Mouse (Mus musculus) kidney, adult 11 months (tissue): Measurements from ENCODE around the gene Gm21887.
"Not testable (repeated sequence)": the region's sequence is repeated elsewhere in the genome, so short reads cannot be mapped to it uniquely, and the experiment has no call there.

Experiments used
- DNase-seq: peaks from one replicate; pipeline ENCODE4 v3.0.0; 2022

The Gm21887 gene

DNA sequence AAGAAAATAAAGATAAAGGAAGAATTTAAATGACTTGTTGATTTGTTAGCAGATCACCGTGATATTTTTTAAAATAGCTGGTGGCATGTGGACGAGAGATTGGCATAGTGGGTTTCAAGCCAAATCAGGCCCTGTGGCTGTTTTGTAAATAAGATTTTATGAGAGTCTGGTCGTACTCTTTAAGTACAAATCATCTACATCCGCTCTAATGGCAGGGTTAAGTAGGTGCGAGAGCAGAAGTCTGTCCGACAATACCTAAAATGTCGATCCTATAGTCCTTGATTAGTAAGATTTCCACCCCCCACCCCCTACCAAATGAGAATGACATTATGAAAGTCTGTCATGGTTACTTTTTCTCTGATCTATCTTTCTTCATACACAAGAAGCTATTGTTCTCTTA, 25.1 kb upstream of the Gm21887 start:
- not testable (repeated sequence) for DNase-seq

DNA sequence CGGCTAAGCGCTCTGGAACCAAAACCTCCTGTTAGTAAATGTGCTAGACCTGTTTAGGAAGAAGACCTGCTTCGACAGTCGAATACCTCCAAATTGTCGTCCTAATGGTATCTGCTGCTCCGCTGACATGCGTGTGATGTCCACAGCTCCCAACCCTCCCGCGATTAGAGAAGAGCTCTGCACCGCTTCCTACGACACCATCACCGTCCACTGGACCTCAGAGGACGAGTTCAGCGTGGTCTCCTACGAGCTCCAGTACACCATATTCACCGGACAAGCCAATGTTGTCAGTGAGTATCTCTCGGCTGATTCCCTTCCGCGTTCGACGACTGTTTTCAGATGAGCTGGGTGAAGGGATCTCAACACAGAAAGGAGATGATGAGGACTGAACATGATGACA, 24.6 kb upstream of the Gm21887 start:
- not testable (repeated sequence) for DNase-seq

DNA sequence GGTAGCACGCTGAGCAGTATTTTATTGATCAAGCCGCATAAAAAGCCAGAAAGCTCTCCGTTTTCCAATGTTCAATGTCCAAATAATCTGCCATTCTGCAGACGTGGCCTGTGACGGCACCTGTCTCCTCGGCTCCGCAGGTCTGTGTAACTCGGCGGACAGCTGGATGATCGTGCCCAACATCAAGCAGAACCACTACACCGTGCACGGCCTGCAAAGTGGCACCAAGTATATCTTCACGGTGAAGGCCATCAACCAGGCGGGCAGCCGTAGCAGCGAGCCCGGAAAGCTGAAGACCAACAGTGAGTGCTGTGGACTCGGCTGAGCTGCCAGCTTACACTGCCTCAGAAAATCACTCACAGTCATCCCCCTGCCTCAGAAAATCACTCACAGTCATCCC, 23.7 kb upstream of the Gm21887 start:
- DNase-seq, result not testable (repeated sequence)

DNA sequence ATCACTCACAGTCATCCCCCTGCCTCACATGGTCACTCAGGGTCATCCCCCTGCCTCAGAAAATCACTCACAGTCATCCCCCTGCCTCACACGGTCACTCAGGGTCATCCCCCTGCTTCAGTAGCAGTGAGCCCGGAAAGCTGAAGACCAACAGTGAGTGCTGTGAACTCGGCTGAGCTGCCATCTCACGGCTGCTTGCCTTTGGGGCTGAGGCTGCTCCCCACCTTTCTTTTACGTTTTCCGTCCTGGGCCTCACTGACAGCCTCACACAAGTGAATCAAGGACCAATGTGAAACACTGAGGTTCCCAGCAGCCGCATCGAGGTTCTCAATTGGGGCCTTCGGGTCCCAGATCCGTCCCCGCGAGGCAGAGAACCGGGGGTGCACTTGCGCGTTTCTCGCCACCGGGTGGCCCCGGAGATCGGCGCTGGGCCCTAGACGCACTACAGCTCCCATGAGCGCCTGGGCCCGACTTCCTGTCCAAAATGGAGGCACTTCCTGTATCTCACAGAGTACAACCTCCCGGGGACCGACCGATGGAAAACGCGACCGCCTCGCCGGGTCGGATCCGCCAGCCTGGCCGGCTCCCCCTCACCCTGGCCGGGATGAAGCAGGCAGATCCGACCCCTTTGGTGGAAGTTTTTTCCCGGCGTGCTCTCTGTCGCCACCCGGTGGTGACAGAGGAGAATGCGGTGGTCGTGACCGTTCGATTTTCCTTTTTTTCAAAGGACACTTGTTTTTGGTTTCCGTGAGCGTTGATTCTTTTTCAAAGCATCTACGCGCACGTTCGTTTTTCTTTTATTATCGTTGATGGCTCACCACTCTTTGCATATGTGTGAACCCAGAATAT, 22.7 kb upstream of the Gm21887 start:
- peak; percentile 88 for DNase-seq

DNA sequence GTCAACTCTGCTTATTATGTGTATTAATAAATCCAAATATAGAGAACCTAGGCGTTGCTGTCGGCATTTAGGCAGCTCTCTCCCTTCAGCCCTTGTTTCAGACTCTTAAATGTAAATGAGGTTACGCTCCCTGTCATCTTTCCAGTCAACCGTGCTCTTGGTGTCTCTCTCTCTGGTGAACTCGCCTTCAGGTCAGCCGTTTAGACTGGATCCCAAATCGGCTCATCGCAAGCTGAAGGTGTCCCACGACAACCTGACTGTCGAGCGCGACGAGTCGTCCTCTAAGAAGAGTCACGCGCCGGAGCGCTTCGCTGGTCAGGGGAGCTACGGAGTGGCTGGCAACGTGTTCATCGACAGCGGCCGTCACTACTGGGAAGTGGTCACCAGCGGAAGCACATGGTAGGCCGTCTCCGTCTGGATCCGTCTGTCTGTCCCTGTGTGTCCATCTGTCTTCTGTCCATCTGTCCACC, 22.1 kb upstream of the Gm21887 start:
- DNase-seq, result not testable (repeated sequence)

DNA sequence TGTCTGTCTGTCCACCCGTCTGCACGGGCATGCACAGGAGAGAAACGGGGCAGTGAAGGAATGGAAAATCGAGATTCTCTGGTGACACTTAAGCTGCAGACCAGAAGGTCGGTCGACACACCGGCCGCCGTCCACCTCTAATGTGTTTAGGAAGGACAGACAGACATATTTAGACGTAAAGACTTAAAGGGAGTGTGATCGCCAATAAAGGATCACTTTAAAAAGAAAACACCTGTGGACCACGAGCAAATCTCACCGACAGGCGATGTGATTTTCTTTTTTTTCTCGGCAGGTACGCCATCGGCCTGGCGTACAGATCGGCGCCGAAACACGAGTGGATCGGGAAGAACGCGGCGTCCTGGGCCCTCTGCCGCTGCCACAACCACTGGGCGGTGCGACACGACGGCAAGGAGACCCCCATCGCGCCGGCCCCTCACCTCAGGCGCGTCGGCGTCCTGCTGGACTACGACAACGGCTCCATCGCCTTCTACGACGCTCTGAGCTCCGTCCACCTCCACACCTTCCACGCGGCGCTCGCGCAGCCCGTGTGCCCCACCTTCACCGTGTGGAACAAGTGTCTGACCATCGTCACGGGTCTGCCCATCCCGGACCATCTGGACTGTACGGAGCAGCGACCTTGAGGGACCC, 20.8 kb upstream of the Gm21887 start:
- peak; percentile 12 for DNase-seq

DNA sequence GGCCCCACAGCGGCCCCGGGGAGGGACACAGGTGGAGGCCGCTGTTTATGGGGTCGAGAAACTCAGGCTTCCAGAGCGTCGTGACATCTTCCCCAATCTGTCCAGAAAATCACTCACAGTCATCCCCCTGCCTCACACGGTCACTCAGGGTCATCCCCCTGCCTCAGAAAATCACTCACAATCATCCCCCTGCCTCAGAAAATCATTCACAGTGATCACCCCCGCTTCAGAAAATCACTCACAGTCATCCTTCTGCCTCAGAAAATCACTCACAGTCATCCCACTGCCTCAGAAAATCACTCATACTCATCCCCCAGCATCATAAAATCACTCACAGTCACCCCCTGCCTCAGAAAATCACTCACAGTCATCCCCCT, 20.3 kb upstream of the Gm21887 start:
- not testable (repeated sequence) for DNase-seq

DNA sequence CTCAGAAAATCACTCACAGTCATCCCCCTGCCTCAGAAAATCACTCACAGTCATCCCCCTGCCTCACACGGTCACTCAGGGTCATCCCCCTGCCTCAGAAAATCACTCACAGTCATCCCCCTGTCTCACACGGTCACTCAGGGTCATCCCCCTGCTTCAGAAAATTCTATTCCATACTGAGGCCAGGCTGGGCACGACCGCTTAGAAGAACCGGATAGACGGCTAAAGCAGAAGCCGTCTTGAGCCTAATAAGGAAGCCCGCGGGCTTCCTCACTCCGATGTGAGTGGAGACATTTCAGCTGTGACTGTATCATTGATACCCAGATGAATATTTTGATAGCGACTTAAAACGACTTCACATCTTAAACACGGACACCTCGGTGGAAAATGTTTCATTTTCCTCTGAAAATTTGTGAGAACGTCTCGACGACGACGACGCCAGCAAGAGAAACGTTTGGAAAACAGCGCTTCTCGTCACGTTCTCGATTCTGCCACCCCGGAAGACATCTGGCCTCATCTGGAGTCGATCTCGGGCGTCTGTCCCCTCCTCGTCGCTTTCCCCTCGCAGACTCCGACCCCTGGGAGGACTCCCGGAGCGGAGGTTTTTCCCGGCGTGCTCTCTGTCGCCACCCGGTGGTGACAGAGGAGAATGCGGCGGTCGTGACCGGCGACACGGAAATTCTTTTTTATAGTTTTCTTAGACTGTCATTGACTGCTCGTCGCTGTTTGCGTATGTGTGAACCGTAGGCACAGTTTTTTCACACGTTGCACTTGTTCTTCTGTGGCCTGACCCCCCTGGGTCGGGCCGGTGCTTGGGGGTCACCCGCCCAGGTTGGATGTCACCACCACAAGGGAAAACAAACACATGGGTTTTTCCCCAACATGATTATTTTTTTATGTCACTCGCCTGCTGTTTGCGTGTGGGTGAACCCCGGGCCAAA, 19.5 kb upstream of the Gm21887 start:
- DNase-seq, result not testable (repeated sequence)

DNA sequence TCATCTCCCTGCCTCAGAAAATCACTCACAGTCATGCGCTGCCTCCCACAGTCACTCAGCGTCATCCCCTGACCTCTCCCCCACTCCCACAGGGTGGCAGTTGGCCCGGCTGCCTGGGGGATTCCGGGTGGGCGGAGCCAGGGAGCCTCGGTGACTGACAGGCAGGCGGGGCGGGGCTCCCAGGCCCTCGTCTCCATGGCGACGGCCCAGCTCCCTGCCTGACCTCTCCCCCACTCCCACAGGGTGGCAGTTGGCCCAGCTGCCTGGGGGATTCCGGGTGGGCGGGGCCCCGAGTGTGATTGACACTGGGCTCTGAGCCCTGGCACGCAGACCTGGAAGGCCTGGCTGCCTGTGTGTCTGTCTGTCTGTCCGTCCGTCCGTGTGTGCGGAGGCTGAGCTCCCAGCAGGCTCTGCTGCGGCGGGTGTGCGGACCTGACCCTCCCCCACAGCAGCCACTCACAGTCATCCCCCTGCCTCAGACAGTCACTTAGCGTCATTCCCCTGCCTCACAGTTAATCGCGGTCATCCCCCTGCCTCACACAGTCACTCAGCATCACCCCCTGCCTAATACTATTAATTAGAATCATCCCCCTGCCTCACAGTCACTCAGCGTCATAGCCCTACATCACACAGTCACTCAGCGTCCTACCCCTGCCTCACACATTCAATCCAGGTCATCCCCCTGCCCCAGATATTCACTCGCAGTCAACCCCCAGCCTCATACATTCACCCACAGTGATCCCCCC, 18.2 kb upstream of the Gm21887 start:
- peak; percentile 99 for DNase-seq

DNA sequence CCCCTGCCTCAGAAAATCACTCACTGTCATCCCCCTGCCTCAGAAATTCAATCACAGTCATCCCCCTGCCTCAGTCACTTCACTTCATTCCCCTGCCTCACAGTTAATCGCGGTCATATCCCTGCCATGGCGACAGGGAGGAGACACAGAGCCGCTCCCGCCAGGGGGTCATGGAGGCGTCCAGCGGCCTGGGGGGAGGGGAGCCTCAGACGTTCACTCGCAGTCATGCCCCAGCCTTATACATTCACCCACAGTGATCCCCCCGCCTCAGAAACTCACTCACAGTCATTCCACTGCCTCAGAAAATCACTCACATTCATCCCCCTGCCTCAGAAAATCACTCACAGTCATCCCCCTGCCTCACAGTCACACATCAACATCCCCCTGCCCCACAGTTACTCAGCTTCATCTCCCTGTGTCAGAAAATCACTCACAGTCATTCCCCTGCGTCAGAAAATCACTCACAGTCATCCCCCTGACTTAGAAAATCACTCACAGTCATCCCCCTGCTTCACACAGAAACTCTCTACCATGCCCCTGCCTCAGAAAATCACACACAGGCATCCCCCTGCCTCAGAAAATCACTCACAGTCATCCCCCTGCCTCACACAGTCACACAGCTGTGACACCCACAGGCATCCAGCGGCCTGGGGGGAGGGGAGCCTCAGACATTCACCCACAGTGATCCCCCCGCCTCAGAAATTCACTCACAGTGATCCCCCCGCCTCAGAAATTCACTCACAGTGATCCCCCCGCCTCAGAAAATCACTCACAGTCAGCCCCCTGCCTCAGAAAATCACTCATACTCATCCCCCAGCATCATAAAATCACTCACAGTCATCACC, 17.2 kb upstream of the Gm21887 start:
- DNase-seq, result not testable (repeated sequence)

DNA sequence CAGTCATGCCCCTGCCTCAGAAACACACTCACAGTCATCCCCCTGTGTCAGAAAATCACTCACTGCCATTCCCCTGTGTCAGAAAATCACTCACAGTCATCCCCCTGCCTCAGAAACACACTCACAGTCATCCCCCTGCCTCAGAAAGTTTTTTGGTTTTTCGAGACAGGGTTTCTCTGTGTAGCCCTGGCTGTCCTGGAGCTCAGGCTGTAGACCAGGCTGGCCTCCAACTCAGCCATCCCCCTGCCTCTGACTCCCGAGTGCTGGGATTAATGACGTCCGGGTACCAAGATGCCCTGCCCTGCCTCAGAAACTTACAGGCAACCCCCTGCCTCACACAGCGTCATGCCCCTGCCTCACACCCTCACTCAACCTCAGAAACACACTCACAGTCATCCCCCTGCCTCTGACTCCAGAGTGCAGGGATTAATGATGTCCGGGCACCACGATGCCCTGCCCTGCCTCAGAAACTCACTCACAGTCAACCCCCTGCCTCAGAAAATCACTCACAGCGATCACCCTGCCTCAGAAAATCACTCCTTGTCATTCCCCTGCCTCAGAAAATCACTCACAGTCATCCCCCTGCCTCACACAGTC, 16.4 kb upstream of the Gm21887 start:
- DNase-seq, result not testable (repeated sequence)

DNA sequence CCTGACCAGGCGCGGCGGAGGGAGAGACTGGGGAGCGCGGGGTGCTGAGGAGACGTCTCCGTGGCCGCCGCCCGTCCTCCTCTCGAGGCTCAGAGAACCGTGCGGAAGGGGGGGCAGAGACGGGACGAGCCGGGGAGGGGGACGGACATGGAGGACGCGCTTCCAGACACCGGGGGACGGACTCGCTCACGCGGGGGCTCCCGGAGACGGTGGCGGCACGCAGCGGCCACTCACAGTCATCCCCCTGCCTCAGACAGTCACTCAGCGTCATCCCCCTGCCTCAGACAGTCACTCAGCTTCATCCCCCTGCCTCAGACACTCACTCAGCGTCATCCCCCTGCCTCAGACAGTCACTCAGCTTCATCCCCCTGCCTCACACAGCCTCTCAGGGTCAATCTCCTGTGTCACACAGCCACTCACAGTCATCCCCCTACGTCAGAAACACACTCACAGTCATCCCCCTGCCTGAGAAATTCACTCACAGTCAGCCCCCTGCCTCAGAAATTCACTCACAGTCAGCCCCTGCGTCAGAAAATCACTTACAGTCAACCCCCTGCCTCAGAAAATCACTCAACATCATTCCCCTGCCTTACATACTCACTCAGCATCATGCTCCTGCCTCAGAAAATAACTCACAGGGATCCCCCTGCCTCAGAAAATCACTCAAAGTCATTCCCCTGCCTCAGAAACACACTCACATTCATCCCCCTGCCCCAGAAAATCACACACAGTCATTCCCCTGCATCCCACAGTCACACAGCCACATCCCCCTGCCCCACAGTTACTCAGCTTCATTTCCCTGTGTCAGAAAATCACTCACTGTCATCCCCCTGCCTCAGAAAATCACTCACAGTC, 15.2 kb upstream of the Gm21887 start:
- not testable (repeated sequence) for DNase-seq

DNA sequence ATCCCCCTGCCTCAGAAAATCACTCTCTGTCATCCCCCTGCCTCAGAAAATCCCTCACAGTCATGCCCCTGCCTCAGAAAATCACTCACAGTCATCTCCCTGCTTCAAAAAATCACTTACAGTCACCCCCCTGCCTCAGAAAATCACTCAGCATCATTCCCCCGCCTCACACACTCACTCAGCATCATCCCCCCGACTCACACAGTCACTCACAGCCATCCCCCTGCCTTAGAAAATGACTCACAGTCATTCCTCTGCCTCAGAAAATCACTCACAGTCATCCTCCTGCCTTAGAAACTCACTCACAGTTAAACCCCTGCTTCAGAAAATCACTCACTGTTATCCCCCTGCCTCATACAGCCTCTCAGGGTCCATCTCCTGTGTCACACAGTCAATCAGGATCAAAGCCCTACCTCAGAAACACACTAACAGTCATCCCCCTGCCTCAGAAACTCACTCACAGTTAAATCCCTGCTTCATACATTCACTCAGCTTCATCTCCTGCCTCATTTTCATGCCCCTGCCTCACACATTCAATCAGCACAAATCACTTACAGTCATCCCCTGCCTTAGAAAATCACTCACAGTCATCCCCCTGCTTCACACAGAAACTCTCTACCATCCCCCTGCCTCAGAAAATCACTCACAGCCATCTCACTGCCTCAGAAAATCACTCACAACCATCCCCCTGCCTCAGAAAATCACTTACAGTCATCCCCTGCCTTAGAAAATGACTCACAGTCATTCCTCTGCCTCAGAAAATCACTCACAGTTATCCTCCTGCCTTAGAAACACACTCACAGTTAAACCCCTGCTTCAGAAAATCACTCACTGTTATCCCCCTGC, 14.4 kb upstream of the Gm21887 start:
- DNase-seq, result not testable (repeated sequence)

DNA sequence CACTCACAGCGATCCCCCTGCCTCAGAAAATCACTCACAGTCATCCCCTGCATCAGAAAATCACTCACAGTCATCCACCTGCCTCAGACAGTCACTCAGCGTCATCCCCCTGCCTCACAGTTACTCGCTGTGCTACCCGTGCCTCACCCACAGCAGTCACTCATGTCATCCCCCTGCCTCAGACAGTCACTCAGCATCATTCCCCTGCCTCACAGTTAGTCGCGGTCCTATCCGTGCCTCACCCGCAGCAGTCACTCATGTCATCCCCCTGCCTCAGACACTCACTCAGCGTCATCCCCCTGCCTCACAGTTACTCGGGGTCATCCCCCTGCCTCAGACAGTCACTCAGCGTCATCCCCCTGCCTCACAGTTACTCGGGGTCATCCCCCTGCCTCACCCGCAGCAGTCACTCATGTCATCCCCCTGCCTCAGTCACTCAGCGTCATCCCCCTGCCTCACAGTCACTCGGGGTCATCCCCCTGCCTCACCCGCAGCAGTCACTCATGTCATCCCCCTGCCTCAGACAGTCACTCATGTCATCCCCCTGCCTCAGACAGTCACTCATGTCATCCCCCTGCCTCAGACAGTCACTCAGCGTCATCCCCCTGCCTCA, 13.4 kb upstream of the Gm21887 start:
- DNase-seq, result not testable (repeated sequence)

DNA sequence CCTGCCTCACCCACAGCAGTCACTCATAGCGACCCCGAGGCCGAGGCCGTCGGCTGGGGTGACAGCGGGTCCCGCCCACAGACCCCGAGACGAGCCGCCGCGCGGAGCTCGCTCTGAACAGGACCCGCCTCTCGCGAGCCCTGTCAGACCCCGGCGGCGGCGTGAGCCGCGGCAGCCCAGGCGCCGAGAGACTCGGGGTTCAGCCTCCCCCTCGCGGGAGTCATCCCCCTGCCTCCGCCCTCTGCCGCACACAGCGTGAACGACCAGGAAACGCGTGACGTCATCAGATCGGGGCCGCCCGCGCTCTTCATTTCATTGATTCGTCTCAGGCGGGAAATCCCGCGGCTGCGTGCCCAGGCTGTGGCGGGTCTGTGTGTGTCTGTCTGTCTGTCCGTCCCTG, 12.5 kb upstream of the Gm21887 start:
- DNase-seq, result not testable (repeated sequence)

DNA sequence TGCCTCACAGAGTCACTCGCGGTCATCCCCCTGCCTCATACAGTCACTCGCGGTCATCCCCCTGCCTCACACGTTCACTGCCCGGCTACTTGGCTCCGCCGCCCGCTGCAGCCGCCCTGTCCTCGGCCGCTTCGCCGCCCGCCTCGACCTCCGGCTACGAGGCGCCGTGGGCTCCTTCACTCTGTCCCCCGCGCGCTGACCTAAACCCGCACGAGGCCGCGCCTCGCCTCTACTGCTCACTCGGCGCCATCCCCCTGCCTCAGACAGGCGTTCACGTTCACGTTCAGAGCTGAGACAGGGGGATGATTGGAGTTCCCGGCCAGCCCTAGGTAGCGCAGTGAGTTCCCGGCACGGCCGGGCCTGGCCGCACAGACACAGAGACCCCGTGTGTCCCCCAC, 12.0 kb upstream of the Gm21887 start:
- DNase-seq, result not testable (repeated sequence)

DNA sequence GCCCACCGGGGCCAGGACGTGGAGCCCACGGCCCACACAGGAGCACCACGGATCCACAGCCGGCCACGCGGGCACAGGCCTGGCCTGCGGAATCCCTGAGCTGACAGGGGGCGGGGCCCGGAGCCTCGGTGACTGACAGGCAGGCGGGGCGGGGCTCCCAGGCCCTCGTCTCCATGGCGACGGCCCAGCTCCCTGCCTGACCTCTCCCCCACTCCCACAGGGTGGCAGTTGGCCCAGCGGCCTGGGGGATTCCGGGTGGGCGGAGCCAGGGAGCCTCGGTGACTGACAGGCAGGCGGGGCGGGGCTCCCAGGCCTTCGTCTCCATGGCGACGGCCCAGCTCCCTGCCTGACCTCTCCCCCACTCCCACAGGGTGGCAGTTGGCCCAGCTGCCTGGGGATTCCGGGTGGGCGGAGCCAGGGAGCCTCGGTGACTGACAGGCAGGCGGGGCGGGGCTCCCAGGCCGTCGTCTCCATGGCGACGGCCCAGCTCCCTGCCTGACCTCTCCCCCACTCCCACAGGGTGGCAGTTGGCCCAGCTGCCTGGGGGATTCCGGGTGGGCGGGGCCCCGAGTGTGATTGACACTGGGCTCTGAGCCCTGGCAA, 11.5 kb upstream of the Gm21887 start:
- DNase-seq, result peak; percentile 100
